Mouse (Mus musculus): ENCODE data around the gene Dscam.

Gene Dscam

GRCm38 (mm10) chr16:96654054-96654453 is 516.5 kb downstream of the Dscam start:
- DNase-seq (ENCODE audit: low spot score): no peak

- no peak for DNase-seq (ENCODE audit: low spot score)
These were observed 519.1 kb downstream of the Dscam start for GRCm38 (mm10) chr16:96651444-96651843.

GRCm38 (mm10) chr16:96640101-96640500 is 530.5 kb downstream of the Dscam start:
- no peak for DNase-seq (ENCODE audit: low spot score)

GRCm38 (mm10) chr16:96635916-96636315 is 534.6 kb downstream of the Dscam start:
- DNase-seq (ENCODE audit: low spot score): no peak

- DNase-seq (ENCODE audit: low spot score): no peak
These were observed 535.8 kb downstream of the Dscam start for GRCm38 (mm10) chr16:96634791-96635143.

- no peak for DNase-seq (ENCODE audit: low spot score)
These were observed 536.3 kb downstream of the Dscam start for GRCm38 (mm10) chr16:96634097-96634790.

GRCm38 (mm10) chr16:96630241-96630640 is 540.3 kb downstream of the Dscam start:
- no peak for DNase-seq (ENCODE audit: low spot score)

GRCm38 (mm10) chr16:96629623-96630022 is 540.9 kb downstream of the Dscam start:
- DNase-seq (ENCODE audit: low spot score): no peak

GRCm38 (mm10) chr16:96625468-96625867 is 545.1 kb downstream of the Dscam start:
- no peak for DNase-seq (ENCODE audit: low spot score)

GRCm38 (mm10) chr16:96624570-96625411 is 545.8 kb downstream of the Dscam start:
- DNase-seq (ENCODE audit: low spot score): no peak

- no peak for DNase-seq (ENCODE audit: low spot score)
These were observed 549.7 kb downstream of the Dscam start for GRCm38 (mm10) chr16:96620861-96621260.

- no peak for DNase-seq (ENCODE audit: low spot score)
These were observed 550.1 kb downstream of the Dscam start for GRCm38 (mm10) chr16:96620402-96620801.

GRCm38 (mm10) chr16:96617772-96618171 is 552.8 kb downstream of the Dscam start:
- no peak for DNase-seq (ENCODE audit: low spot score)

- DNase-seq (ENCODE audit: low spot score): no peak
These were observed 557.3 kb downstream of the Dscam start for GRCm38 (mm10) chr16:96613275-96613674.

- peak; percentile 31 for DNase-seq (ENCODE audit: low spot score)
These were observed 559.7 kb downstream of the Dscam start for GRCm38 (mm10) chr16:96610806-96611205.

GRCm38 (mm10) chr16:96602206-96602605 is 568.3 kb downstream of the Dscam start:
- no peak for DNase-seq (ENCODE audit: low spot score)

GRCm38 (mm10) chr16:96600791-96601190 is 569.8 kb downstream of the Dscam start:
- no peak for DNase-seq (ENCODE audit: low spot score)

- no peak for DNase-seq (ENCODE audit: low spot score)
These were observed 571.0 kb downstream of the Dscam start for GRCm38 (mm10) chr16:96599401-96600060.

GRCm38 (mm10) chr16:96575841-96576240 is 594.7 kb downstream of the Dscam start:
- no peak for DNase-seq (ENCODE audit: low spot score)

GRCm38 (mm10) chr16:96567428-96567827 is 603.1 kb downstream of the Dscam start:
- DNase-seq (ENCODE audit: low spot score): no peak

GRCm38 (mm10) chr16:96563350-96564257 is 606.9 kb downstream of the Dscam start:
- no peak for DNase-seq (ENCODE audit: low spot score)

GRCm38 (mm10) chr16:96559796-96560195 is 610.8 kb downstream of the Dscam start:
- DNase-seq (ENCODE audit: low spot score): no peak

Data from yolk sac, embryonic 10.5 days (tissue).